Mouse (Mus musculus) MN1 (cell line): ENCODE results near the gene Gm8206.
"Not testable (repeated sequence)": the region's sequence is repeated elsewhere in the genome, so short reads cannot be mapped to it uniquely, and the experiment has no call there.

Experiments used
- DNase-seq: peaks from one replicate; pipeline ENCODE4 v3.0.0-alpha.2; 2016; ENCODE audit warnings: low spot score

The Gm8206 gene

GRCm38 (mm10) chr14:6093842-6094241 lies at the start of gene Gm8206:
Gm8206 (minus strand) TSS chr14:6093942.
- DNase-seq = not testable (repeated sequence)

- not testable (repeated sequence) for DNase-seq
Observed at GRCm38 (mm10) chr14:6125707-6126106, 32.0 kb upstream of the Gm8206 start, which contains the start of gene Gm3476. Gm3476 (minus strand) TSS chr14:6125807.

- peak; percentile 69 for DNase-seq
Observed at GRCm38 (mm10) chr14:6108272-6108925, 14.7 kb upstream of the Gm8206 start, which contains the start of gene Gm3468. Gm3468 (minus strand) TSS chr14:6108665.

GRCm38 (mm10) chr14:6107500-6107899 lies 13.8 kb upstream of the Gm8206 start:
- DNase-seq = peak; percentile 7

GRCm38 (mm10) chr14:6058167-6058566 lies 35.6 kb downstream of the Gm8206 start, which contains the start of gene Gm6337:
Gm6337 (minus strand) TSS chr14:6058267.
- not testable (repeated sequence) for DNase-seq

- not testable (repeated sequence) for DNase-seq
Observed at GRCm38 (mm10) chr14:5987136-5987535, 106.6 kb downstream of the Gm8206 start.

- not testable (repeated sequence) for DNase-seq
Observed at GRCm38 (mm10) chr14:5979037-5979436, 114.7 kb downstream of the Gm8206 start, which contains the start of gene Gm3453. Gm3453 (minus strand) TSS chr14:5979137.
